Mouse (Mus musculus) limb, embryonic 14.5 days (tissue): ENCODE measurements at regions not wholly inside any gene's neighbourhood (a gene's known extent, or its start where the extent isn't known, plus 50 kb on each side); places are given as distances from the start of the nearest gene placed in this dataset.

ENCODE experiments used
- ATAC-seq: fragments of 200-750 bp; cut with Nextera tagmentation; 2 replicates; pipeline ENCODE4 v1.8.0; 2017; ENCODE audit warnings: low read depth, moderate number of reproducible peaks, moderate TSS enrichment; ENCODE audit not compliant: low FRiP score
- DNase-seq: peaks from one replicate; pipeline ENCODE4 v3.0.0-alpha.2; 2015; ENCODE audit warnings: low spot score
- H3K27ac ChIP-seq: fragments of 300-500 bp; sonication (generic); replicated peaks from 2 replicates; pipeline ENCODE4 v1.5.1; 2014; ENCODE audit warnings: low read depth, mild to moderate bottlenecking, low read length, moderate library complexity, mixed read lengths
- H3K27me3 ChIP-seq: fragments of 300-500 bp; sonication (generic); 2 replicates; pipeline ENCODE4 v1.6.1; 2014; ENCODE audit warnings: low read length, mixed read lengths; ENCODE audit not compliant: control insufficient read depth, insufficient read depth
- H3K36me3 ChIP-seq: fragments of 300-500 bp; sonication (generic); 2 replicates; pipeline ENCODE4 v1.6.1; 2014; ENCODE audit warnings: mild to moderate bottlenecking, low read length, moderate library complexity, mixed read lengths; ENCODE audit not compliant: control insufficient read depth, insufficient read depth
- H3K4me1 ChIP-seq: fragments of 300-500 bp; sonication (generic); 2 replicates; pipeline ENCODE4 v1.6.1; 2014; ENCODE audit warnings: antibody characterized with exemption, low read length, mixed read lengths; ENCODE audit not compliant: control insufficient read depth, insufficient read depth
- H3K4me2 ChIP-seq: fragments of 300-500 bp; sonication (generic); replicated peaks from 2 replicates; pipeline ENCODE4 v1.6.1; 2014; ENCODE audit warnings: low read depth, mild to moderate bottlenecking, low read length, moderate library complexity; ENCODE audit not compliant: severe bottlenecking
- H3K4me3 ChIP-seq: fragments of 300-500 bp; sonication (generic); replicated peaks from 2 replicates; pipeline ENCODE4 v1.5.1; 2014; ENCODE audit warnings: low read length
- H3K9ac ChIP-seq: fragments of 300-500 bp; sonication (generic); 2 replicates; pipeline ENCODE4 v1.6.1; 2014; ENCODE audit warnings: mild to moderate bottlenecking, low read depth, low read length, moderate library complexity; ENCODE audit not compliant: severe bottlenecking
- H3K9me3 ChIP-seq: fragments of 300-500 bp; sonication (generic); 2 replicates; pipeline ENCODE4 v1.6.1; 2016; ENCODE audit warnings: low read length; ENCODE audit not compliant: control insufficient read depth
- POLR2A ChIP-seq: fragments of 200-500 bp; IDR thresholded peaks from 2 replicates; pipeline ENCODE4 v1.8.0; 2012; ENCODE audit warnings: inconsistent platforms, mild to moderate bottlenecking, moderate library complexity, borderline replicate concordance; ENCODE audit not compliant: insufficient read depth, insufficient read length; ENCODE audit errors: extremely low read depth
- WGBS: fragments of 180-500 bp; shearing (Covaris S2); extraction: QIAGEN DNeasy Blood & Tissue Kit; methylation state at CpG from one replicate; pipeline ENCODE4 v1.1.7; 2014; 5-methylcytosine and 5-hydroxymethylcytosine counted together

DNA sequence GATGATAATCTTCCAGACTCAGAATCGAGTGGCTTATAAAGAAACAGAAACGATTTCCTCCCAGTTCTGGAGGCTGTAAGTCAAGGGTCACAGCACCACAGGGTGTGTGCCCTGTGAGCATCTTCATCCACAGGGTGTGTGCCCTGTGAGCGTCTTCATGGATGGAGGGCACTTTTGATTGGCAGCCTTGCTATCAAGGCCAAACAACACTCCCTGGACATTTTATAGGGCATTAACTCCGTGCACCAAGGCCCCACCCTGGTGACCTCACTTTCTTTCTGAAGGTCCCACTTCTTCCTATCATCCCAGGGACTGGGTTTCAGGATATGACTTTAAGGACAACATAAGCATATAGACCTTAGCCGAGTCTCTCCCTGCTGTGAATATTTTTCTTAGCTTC, 885.3 kb upstream of the Car8 start:
- no peak for TF ChIP-seq POLR2A
- no peaks in the 10 kb centered on the region for H3K9me3 ChIP-seq
- DNase-seq, result no peak
- no peak overlapping the region for H3K4me3 ChIP-seq
- H3K36me3 ChIP-seq, result no peaks in the 10 kb centered on the region
- no peaks in the 10 kb centered on the region for H3K4me1 ChIP-seq
- H3K27me3 ChIP-seq, result no peaks in the 10 kb centered on the region
- H3K27ac ChIP-seq, result no peak overlapping the region
- no peak overlapping the region for H3K9ac ChIP-seq
- no peak overlapping the region for H3K4me2 ChIP-seq
- no peak for ATAC-seq
- 53% methylated on average over 5 of the region's 5 CpGs for WGBS

- Histone ChIP-seq H3K4me2 (no peak overlapping the region), H3K27me3 (no peaks in the 10 kb centered on the region), H3K4me3 (no peak overlapping the region), H3K4me1 (no peaks in the 10 kb centered on the region), H3K9ac (no peak overlapping the region), H3K27ac (no peak overlapping the region), H3K36me3 (no peaks in the 10 kb centered on the region), H3K9me3 (no peaks in the 10 kb centered on the region)
- 59% methylated on average over 9 of the region's 9 CpGs for WGBS
- no peak for TF ChIP-seq POLR2A
- DNase-seq (no peak), ATAC-seq (no peak)
Measured at GRCm38 (mm10) chr4:9123396-9124031, 884.7 kb upstream of the Car8 start.

DNA sequence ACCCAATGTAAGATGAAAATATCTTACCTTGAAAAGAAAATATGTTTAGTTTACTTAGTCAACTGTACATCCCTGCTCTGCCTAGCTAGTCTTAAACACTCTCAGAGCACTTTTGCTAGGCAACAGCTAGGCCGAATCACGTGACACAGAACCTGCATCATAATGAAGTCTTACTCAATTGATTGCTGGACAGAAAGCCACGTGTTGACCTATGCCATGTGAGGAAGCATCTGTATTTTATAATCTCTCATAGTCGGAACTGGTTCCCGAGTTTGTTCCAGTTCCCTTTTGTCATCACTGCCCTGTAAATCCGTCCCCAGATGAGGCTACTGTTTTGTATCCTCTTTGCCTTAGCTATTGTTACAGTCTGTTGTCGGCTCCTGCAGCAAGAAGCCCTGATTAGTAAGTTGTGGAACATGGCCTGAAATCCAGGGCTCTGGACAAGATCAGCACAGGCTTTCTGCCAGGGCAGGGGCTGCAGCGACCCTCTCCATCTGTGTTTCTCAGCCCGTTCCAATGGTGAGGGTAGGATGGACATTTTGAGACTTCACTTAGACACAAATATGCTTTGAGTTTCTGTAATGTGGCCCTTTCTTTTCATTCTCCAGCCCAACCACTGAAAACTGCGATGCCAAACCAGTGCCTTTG, 883.9 kb upstream of the Car8 start:
- H3K4me2 ChIP-seq, result no peak overlapping the region
- no peak overlapping the region for H3K27ac ChIP-seq
- 76% methylated on average over 10 of the region's 10 CpGs for WGBS
- no peaks in the 10 kb centered on the region for H3K36me3 ChIP-seq
- no peaks in the 10 kb centered on the region for H3K27me3 ChIP-seq
- ATAC-seq (no peak), DNase-seq (no peak)
- no peaks in the 10 kb centered on the region for H3K9me3 ChIP-seq
- no peak for TF ChIP-seq POLR2A
- H3K4me3 ChIP-seq, result no peak overlapping the region
- H3K4me1 ChIP-seq, result no peaks in the 10 kb centered on the region
- H3K9ac ChIP-seq, result no peak overlapping the region

GRCm38 (mm10) chr4:9116955-9117647, 878.3 kb upstream of the Car8 start:
- ATAC-seq, result no peak
- no peak for TF ChIP-seq POLR2A
- no peak for DNase-seq
- Histone ChIP-seq H3K27ac (no peak overlapping the region), H3K9ac (no peak overlapping the region), H3K4me3 (no peak overlapping the region), H3K9me3 (no peaks in the 10 kb centered on the region), H3K4me2 (no peak overlapping the region), H3K36me3 (no peaks in the 10 kb centered on the region), H3K27me3 (0 out of 2 replicates have a peak, but pooled peaks cover 8% of the 10 kb centered on the region), H3K4me1 (no peaks in the 10 kb centered on the region)
- 56% methylated on average over 4 of the region's 4 CpGs for WGBS

DNA sequence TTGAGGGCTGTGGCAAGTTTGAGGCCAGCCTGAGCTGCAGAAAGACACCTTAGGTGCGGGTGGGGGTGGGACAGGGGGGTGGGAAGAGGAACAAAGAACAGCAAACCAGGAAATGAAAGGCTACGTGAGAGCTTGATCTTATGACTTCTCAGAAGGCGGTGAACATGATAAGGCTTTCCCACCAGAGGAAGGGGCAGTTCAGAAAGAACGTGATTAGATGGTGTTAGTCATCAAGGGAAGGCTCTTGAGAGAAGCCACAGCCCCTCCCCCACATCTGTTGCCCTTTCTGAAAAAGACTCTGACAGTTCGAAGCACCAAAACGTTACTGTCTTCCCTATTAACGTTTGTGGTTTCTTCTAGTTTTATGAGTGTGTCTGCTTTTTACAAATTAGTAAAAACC, 877.0 kb upstream of the Car8 start:
- ATAC-seq, result no peak
- H3K9ac ChIP-seq, result no peak overlapping the region
- H3K4me2 ChIP-seq, result no peak overlapping the region
- TF ChIP-seq POLR2A, result no peak
- H3K27ac ChIP-seq, result no peak overlapping the region
- 21% methylated on average over 7 of the region's 7 CpGs for WGBS
- no peaks in the 10 kb centered on the region for H3K9me3 ChIP-seq
- H3K4me1 ChIP-seq, result no peaks in the 10 kb centered on the region
- no peak for DNase-seq
- H3K36me3 ChIP-seq, result no peaks in the 10 kb centered on the region
- 0 out of 2 replicates have a peak, but pooled peaks cover 8% of the 10 kb centered on the region for H3K27me3 ChIP-seq
- H3K4me3 ChIP-seq, result no peak overlapping the region
